Mouse (Mus musculus): ENCODE results near the gene Gpbp1l1.

Gene Gpbp1l1

DNA sequence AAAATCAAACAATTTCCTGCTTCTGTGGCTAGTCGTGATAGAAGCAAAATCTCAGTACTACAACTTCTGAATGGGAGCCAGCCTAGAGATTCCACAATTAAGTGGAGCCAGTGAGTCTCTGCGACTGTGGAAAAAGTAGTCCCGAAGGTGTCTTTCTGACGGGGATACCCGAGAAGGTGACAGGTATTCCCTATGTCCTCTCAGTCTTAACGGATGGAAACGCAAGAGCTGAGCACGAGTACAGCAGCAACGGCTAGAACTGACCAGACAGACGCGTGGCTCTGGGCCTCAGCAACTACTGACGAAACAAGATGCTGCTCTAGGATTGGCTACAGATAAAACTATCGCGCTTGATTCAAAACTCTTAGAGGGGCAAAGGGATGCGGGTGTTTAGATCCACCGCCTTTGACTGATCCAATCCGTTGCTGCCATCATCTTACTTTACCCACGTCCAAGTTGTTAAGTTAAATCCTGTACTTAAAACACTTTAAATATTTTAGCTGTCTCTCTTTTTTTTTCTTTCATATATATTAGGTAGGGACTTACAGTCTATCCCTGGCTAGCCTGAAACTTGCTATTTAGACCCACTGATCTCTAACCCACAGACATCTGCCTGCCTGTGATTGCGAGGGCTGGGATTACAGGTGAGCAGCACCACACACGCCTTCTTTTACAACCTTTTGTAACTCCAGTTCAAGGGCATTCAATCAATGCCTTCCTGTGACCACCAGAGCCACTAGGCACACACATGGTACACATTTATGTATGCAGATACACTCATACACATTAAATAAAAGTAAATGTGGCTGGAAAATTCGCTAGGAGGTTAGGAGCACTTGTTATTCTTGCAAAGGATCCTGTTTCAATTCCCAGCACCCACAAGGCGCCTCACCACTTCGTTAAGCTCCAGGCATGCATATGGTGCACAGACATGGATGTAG lies 70.5 kb downstream of the Gpbp1l1 start, which contains the start of gene Nasp:
TSS of gene Nasp (minus strand) at position 220 of the 941 bp plus-strand sequence.
- in situ Hi-C loops (cut with MboI; ENCODE audit: low pct_unique_long_range_greater_than_20kb in 1 of 2, low sequenced_read_pairs in 2 of 2, unreplicated experiment in 1 of 2), result no loop called here

DNA sequence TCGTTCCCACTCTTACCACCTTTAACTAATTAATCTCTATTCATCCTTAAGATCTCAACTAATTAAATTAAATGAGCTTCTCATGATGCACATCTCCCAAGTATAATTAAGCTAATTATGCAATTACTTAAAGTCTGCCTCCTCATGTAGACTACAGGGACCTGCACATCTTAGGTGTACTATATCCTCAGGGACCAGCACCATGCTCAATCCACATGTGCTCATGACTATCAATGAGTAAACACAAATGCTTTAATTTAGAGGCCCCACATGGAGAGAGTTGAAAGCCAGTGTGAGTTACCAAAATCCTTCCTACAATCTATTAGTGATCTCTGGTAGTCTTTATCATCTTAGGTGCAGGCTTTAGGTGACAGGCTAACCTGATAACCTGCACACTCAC lies 77.7 kb downstream of the Gpbp1l1 start:
- in situ Hi-C loops (cut with MboI; ENCODE audit: low pct_unique_long_range_greater_than_20kb in 1 of 2, low sequenced_read_pairs in 2 of 2, unreplicated experiment in 1 of 2), result no loop called here

DNA sequence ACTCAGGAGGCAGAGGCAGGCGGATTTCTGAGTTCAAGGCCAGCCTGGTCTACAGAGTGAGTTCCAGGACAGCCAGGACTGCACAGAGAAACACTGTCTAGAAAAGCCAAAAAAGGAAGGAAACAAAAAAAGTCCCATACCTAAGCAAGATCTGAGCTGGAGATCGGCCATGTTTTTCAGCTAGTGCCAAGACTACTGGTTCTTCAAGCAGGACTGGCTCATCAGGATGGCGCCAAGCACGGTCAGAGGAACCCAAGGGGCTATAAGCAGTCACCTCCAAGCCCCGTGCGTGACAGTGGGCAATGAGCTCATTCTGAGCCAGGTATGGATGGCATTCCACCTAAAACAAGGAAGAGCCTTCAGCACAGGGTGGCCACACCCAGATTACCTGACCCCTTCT lies 81.4 kb downstream of the Gpbp1l1 start:
- in situ Hi-C loops (cut with MboI; ENCODE audit: low pct_unique_long_range_greater_than_20kb in 1 of 2, low sequenced_read_pairs in 2 of 2, unreplicated experiment in 1 of 2), result no loop called here

GRCm38 (mm10) chr4:116642071-116642470 lies 84.6 kb downstream of the Gpbp1l1 start:
- in situ Hi-C loops (cut with MboI; ENCODE audit: low pct_unique_long_range_greater_than_20kb in 1 of 2, low sequenced_read_pairs in 2 of 2, unreplicated experiment in 1 of 2), result no loop called here

Data from mouse embryonic stem cell (cell line).